Mouse (Mus musculus) forebrain, embryonic 16.5 days (tissue): ENCODE measurements around the gene Lect2. TPM values are rescaled to one million over a fixed set of nuclear protein-coding genes. Genes with fewer than 3 reads are reported as not detected.

Source experiments
- ATAC-seq: fragments of 200-750 bp; cut with Nextera tagmentation; 2 replicates; pipeline ENCODE4 v1.8.0; 2017; ENCODE audit warnings: mild to moderate bottlenecking, moderate library complexity
- H3K27ac ChIP-seq: fragments of 300-500 bp; sonication (generic); 2 replicates; pipeline ENCODE4 v1.5.1; 2014; ENCODE audit warnings: low read length, control low read depth
- H3K27me3 ChIP-seq: fragments of 300-500 bp; sonication (generic); replicated peaks from 2 replicates; pipeline ENCODE4 v1.6.1; 2014; ENCODE audit warnings: low read length; ENCODE audit not compliant: control insufficient read depth, insufficient read depth
- H3K36me3 ChIP-seq: fragments of 300-500 bp; sonication (generic); 2 replicates; pipeline ENCODE4 v1.6.1; 2014; ENCODE audit not compliant: control insufficient read depth, insufficient read depth
- H3K4me1 ChIP-seq: fragments of 300-500 bp; sonication (generic); replicated peaks from 2 replicates; pipeline ENCODE4 v1.6.1; 2014; ENCODE audit warnings: low read length; ENCODE audit not compliant: control insufficient read depth, insufficient read depth
- H3K4me2 ChIP-seq: fragments of 300-500 bp; sonication (generic); 2 replicates; pipeline ENCODE4 v1.6.1; 2014; ENCODE audit warnings: mild to moderate bottlenecking, low read length, control low read depth
- H3K4me3 ChIP-seq: fragments of 300-500 bp; sonication (generic); replicated peaks from 2 replicates; pipeline ENCODE4 v1.5.1; 2014; ENCODE audit warnings: mild to moderate bottlenecking, low read length, control low read depth
- H3K9ac ChIP-seq: fragments of 300-500 bp; sonication (generic); replicated peaks from 2 replicates; pipeline ENCODE4 v1.6.1; 2014; ENCODE audit warnings: low read depth, low read length, control low read depth
- H3K9me3 ChIP-seq: fragments of 300-500 bp; sonication (generic); 2 replicates; pipeline ENCODE4 v1.6.1; 2016; ENCODE audit warnings: low read length; ENCODE audit not compliant: control insufficient read depth
- WGBS: fragments of 180-500 bp; shearing (Covaris S2); extraction: QIAGEN DNeasy Blood & Tissue Kit; methylation state at CpG from one replicate; pipeline ENCODE4 v1.1.7; 2014; 5-methylcytosine and 5-hydroxymethylcytosine counted together
- polyA plus RNA-seq: library from polyadenylated mRNA; unstranded; fragments of >200 nt; fragmentation: Nextera tagmentation; extraction: Ambion mirVana; gene quantifications from 2 replicates; pipeline ENCODE4 v1.2.1, GENCODE M21; 2015

The Lect2 gene
- polyA plus RNA-seq = not detected in 2 replicates

DNA sequence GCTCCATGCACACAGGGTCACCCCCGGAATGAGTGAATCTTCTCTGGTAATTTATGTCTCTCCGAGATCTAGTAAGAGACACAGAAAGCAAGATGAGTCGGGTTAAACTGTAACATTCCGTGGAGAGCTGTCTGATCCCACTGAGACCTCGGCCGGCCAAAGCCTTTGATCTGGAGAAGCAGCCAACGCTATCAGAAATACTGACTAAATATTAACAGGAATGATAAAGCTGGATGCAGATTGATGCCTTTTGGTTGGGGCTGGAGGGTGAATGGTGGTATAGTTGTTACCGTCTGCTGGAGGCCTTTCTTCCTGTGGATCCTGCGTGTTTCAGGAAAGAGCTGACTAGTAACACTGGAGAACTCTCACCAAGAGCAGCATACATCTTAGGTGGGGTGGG lies at the start of gene Lect2:
Gene Lect2, minus strand, starts transcription at position 102 of the 400 bp plus-strand sequence.
- 88% methylated on average over 9 of the region's 9 CpGs for WGBS
- no peaks in the 10 kb centered on the region for H3K36me3 ChIP-seq

DNA sequence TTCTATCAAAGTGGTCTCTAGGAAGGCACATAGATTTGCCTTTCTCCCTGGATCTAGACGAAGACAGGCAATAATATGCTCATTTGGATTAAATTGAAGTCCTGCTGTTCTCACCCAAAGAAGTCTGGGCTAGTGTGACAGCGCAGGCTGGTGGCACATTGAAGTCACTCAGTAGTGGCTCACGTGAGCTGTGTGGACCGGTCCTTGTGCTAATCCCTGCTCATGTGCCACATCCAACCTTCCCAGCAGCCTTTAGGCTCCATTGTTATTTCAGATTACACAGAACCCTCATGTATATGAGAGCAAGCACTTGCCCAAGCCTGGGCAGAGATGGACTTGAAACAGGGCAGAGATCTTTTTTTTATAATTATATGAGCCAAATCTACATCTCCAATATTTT lies 49.0 kb upstream of the Lect2 start:
- no peak overlapping the region for H3K4me3 ChIP-seq
- 33% methylated on average over 4 of the region's 4 CpGs for WGBS
- H3K27ac ChIP-seq = no peak overlapping the region
- H3K4me2 ChIP-seq = no peak overlapping the region
- no peaks in the 10 kb centered on the region for H3K27me3 ChIP-seq
- H3K9me3 ChIP-seq = no peaks in the 10 kb centered on the region
- H3K36me3 ChIP-seq = no peaks in the 10 kb centered on the region
- peaks cover 15% of the 10 kb centered on the region for H3K4me1 ChIP-seq
- peak; percentile 73 for ATAC-seq
- H3K9ac ChIP-seq = no peak overlapping the region

More for the DNA sequence above, at the start of gene Lect2:
- Histone ChIP-seq H3K9me3 (no peaks in the 10 kb centered on the region), H3K4me2 (no peak within 1 kb of the TSS), H3K9ac (no peak within 1 kb of the TSS), H3K27ac (no peak within 1 kb of the TSS), H3K4me1 (no peaks in the 10 kb centered on the region), H3K27me3 (no peaks in the 10 kb centered on the region), H3K4me3 (no peak within 1 kb of the TSS)
- ATAC-seq = no peak

- H3K4me2 ChIP-seq = no peak overlapping the region
- no peaks in the 10 kb centered on the region for H3K9me3 ChIP-seq
- no peak overlapping the region for H3K27ac ChIP-seq
- 74% methylated on average over 8 of the region's 8 CpGs for WGBS
- peaks cover 15% of the 10 kb centered on the region for H3K4me1 ChIP-seq
- H3K9ac ChIP-seq = no peak overlapping the region
- H3K36me3 ChIP-seq = no peaks in the 10 kb centered on the region
- no peaks in the 10 kb centered on the region for H3K27me3 ChIP-seq
- H3K4me3 ChIP-seq = no peak overlapping the region
- no peak for ATAC-seq
These were observed 46.9 kb upstream of the Lect2 start for GRCm38 (mm10) chr13:56595246-56595645.

GRCm38 (mm10) chr13:56593961-56594391 lies 45.7 kb upstream of the Lect2 start:
- ATAC-seq = no peak
- no peak overlapping the region for H3K27ac ChIP-seq
- H3K36me3 ChIP-seq = no peaks in the 10 kb centered on the region
- H3K9me3 ChIP-seq = no peaks in the 10 kb centered on the region
- 69% methylated on average over 7 of the region's 7 CpGs for WGBS
- H3K4me1 ChIP-seq = peaks cover 15% of the 10 kb centered on the region
- H3K4me3 ChIP-seq = no peak overlapping the region
- no peaks in the 10 kb centered on the region for H3K27me3 ChIP-seq
- H3K9ac ChIP-seq = no peak overlapping the region
- no peak overlapping the region for H3K4me2 ChIP-seq

DNA sequence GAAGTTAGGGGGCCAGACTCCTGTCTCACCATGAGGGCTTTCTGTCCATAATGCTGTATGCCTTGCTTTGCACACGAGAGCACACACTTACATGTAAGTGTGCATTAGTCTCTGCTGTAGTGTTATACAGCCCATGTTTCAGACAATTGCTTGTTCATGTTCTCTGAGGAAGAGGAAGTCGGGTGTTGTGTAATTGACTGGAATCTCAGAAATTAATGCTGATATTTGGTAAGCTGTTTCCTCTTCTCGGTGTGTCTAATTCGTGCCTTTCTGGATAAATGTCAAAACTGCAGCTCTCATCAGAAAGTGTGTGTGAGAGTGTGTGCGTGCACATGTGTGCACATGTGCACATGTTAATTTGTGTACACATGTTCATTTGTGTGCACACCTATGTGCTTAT lies 44.9 kb upstream of the Lect2 start:
- Histone ChIP-seq H3K4me1 (peaks cover 14% of the 10 kb centered on the region), H3K27ac (no peak overlapping the region), H3K4me2 (no peak overlapping the region), H3K9ac (no peak overlapping the region), H3K27me3 (no peaks in the 10 kb centered on the region), H3K4me3 (no peak overlapping the region), H3K36me3 (no peaks in the 10 kb centered on the region), H3K9me3 (no peaks in the 10 kb centered on the region)
- ATAC-seq = no peak
- 92% methylated on average over 5 of the region's 5 CpGs for WGBS

GRCm38 (mm10) chr13:56591939-56592338 lies 43.6 kb upstream of the Lect2 start:
- no peak overlapping the region for H3K4me3 ChIP-seq
- no peaks in the 10 kb centered on the region for H3K9me3 ChIP-seq
- no peaks in the 10 kb centered on the region for H3K27me3 ChIP-seq
- H3K4me1 ChIP-seq = peaks cover 2% of the 10 kb centered on the region
- 64% methylated on average over 2 of the region's 2 CpGs for WGBS
- no peak overlapping the region for H3K27ac ChIP-seq
- H3K4me2 ChIP-seq = no peak overlapping the region
- no peak overlapping the region for H3K9ac ChIP-seq
- no peak for ATAC-seq
- H3K36me3 ChIP-seq = no peaks in the 10 kb centered on the region

DNA sequence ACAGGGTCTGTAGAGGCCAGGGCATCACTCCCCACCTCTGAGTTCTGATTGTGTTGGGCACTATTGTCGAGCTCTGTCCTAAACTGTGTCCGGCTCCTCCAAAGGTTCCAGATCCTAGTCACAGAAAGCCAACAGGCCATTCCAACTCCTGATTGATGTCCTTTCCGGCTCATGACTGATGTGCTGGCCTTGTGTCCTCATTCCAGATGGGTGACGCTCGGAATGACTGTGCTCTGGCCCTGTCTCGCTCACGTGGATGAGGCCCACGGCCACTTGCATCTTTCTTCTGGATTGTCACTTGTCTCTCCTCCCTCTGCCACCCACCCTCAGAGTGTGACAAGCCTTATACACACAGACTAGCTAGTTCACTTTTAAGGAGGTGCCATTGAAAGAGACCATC lies 42.9 kb upstream of the Lect2 start:
- no peaks in the 10 kb centered on the region for H3K36me3 ChIP-seq
- 93% methylated on average over 8 of the region's 8 CpGs for WGBS
- no peak overlapping the region for H3K27ac ChIP-seq
- no peak overlapping the region for H3K4me2 ChIP-seq
- H3K9ac ChIP-seq = no peak overlapping the region
- no peaks in the 10 kb centered on the region for H3K27me3 ChIP-seq
- H3K4me1 ChIP-seq = peaks cover 2% of the 10 kb centered on the region; the same call in 1 of the 2 replicates
- H3K9me3 ChIP-seq = no peaks in the 10 kb centered on the region
- H3K4me3 ChIP-seq = no peak overlapping the region
- no peak for ATAC-seq

GRCm38 (mm10) chr13:56590202-56590601 lies 41.9 kb upstream of the Lect2 start:
- WGBS = 93% methylated on average over 5 of the region's 5 CpGs
- H3K27ac ChIP-seq = no peak overlapping the region

DNA sequence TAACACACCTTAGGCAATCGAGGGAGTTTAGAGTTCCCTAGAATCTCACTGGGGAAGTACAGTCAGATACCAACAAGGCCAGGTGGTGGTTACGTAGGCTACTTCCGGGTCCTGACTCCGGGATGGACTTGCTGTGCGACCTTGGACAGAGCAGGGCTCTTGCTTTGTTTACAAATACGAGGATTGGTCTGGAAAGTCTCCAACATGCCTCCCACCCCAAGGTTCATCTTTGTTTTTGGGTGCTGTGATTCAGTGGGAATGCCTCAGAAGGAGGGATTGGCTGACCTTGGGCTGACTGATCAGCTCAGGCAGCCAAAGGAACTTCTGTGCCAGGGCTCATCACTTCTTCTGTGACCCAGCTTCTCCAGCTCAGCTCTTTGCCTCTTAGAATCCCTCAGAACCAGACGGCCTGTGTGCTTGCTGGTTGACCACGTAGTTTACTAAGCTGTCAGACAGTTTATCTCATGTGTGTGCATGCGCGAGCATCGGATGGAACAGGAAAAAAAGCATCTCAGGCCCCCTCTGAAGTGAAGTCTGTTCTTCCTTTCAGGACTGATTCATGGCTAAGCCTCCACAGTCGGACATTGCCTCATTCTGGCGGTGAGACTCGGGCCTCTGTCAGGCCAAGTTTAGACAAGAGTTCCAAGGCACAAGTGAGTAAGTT lies 40.3 kb upstream of the Lect2 start:
- Histone ChIP-seq H3K4me1 (no peaks in the 10 kb centered on the region), H3K36me3 (no peaks in the 10 kb centered on the region), H3K4me2 (no peak overlapping the region), H3K4me3 (no peak overlapping the region), H3K27me3 (no peaks in the 10 kb centered on the region), H3K9ac (no peak overlapping the region), H3K9me3 (no peaks in the 10 kb centered on the region), H3K27ac (no peak overlapping the region)
- 84% methylated on average over 14 of the region's 14 CpGs for WGBS
- ATAC-seq = no peak

More at GRCm38 (mm10) chr13:56590202-56590601, 41.9 kb upstream of the Lect2 start:
- Histone ChIP-seq H3K27me3 (no peaks in the 10 kb centered on the region), H3K4me1 (peaks cover 2% of the 10 kb centered on the region; the same call in 1 of the 2 replicates), H3K4me2 (no peak overlapping the region), H3K36me3 (no peaks in the 10 kb centered on the region), H3K9ac (no peak overlapping the region), H3K4me3 (no peak overlapping the region), H3K9me3 (no peaks in the 10 kb centered on the region)
- no peak for ATAC-seq
